ENCODE assay signal across 27 mouse cellular contexts in genomic region chr9:29859256-29860048, GRCm38 (mm10).
"Had no signal": no experiment of that assay in that cellular context is flagged by ENCODE, and none has a peak within 500 bp of the region (broad histone marks: within the 10 kb centered on the region; RNA-seq: fewer than 3 reads in every experiment).

No protein-coding gene starts in this region.

- H3K9ac ChIP-seq: heart, embryonic 13.5 days; heart, embryonic 15.5 days; hindbrain, embryonic 13.5 days; hindbrain, embryonic 15.5 days; kidney, embryonic 15.5 days; limb, embryonic 13.5 days; limb, embryonic 15.5 days; liver, embryonic 12.5 days; liver, embryonic 14.5 days had no signal

- ATAC-seq: hindbrain, postnatal 0 days; intestine, embryonic 16.5 days; liver, embryonic 12.5 days had no signal

- H3K4me1 ChIP-seq: heart, embryonic 13.5 days; heart, embryonic 15.5 days; kidney, embryonic 15.5 days; limb, embryonic 13.5 days; limb, embryonic 15.5 days; liver, embryonic 12.5 days had no signal

- H3K36me3 ChIP-seq: heart, embryonic 13.5 days; heart, embryonic 15.5 days; hindbrain, embryonic 13.5 days; hindbrain, embryonic 15.5 days; kidney, embryonic 15.5 days; limb, embryonic 13.5 days; limb, embryonic 15.5 days; liver, embryonic 12.5 days had no signal

- H3K4me3 ChIP-seq: gastrocnemius, adult 2 months; heart, adult 2 months; heart, embryonic 13.5 days; heart, embryonic 15.5 days; hindbrain, embryonic 13.5 days; hindbrain, embryonic 15.5 days; kidney, embryonic 15.5 days; limb, embryonic 13.5 days; limb, embryonic 15.5 days; liver, embryonic 12.5 days had no signal

- H3K9me3 ChIP-seq: heart, embryonic 15.5 days; hindbrain, embryonic 13.5 days; hindbrain, embryonic 15.5 days; kidney, embryonic 15.5 days; limb, embryonic 13.5 days; limb, embryonic 15.5 days; liver, embryonic 12.5 days had no signal

- DNase-seq: gastrocnemius, adult 2 months; gastrocnemius, postnatal 10 days; gastrocnemius, postnatal 25 days; heart, adult 11 months; heart, adult 2 months; heart, postnatal 14 days; heart, postnatal 36 days; kidney, adult 11 months; kidney, adult 2 months; kidney, adult 9 months; kidney, postnatal 14 days; kidney, postnatal 36 days; layer of hippocampus, adult 9-11 months; layer of hippocampus, postnatal 36 days; left cerebral cortex, postnatal 4 days had no signal

- H3K27ac ChIP-seq: gastrocnemius, adult 2 months; heart, adult 2 months; heart, embryonic 13.5 days; heart, embryonic 15.5 days; hindbrain, embryonic 13.5 days; hindbrain, embryonic 15.5 days; hindbrain, postnatal 0 days; kidney, embryonic 15.5 days; kidney, postnatal 0 days; limb, embryonic 13.5 days; limb, embryonic 15.5 days; liver, embryonic 12.5 days; liver, embryonic 14.5 days had no signal
